Mouse (Mus musculus) MEL (cell line): ENCODE measurements around the gene Immp1l.

Source experiments
- BHLHE40 ChIP-seq: IDR thresholded peaks from 2 replicates; pipeline ENCODE4 v1.6.1; 2012; ENCODE audit warnings: low read depth, mild to moderate bottlenecking, inconsistent platforms, low read length, improper control_type of control experiment, borderline replicate concordance
- CTCF ChIP-seq, 3 experiments: IDR thresholded peaks in 2 of 3; conservative IDR thresholded peaks in 1 of 3; 2 replicates each; pipeline ENCODE4 v1.5.1; 2011 to 2012; ENCODE audit warnings: low read length in 3 of 3, low read depth in 2 of 3, mild to moderate bottlenecking in 2 of 3, improper control_type of control experiment in 1 of 3, inconsistent platforms in 1 of 3, mixed read lengths in 1 of 3, moderate library complexity in 1 of 3; ENCODE audit not compliant: control insufficient read depth in 1 of 3, insufficient read depth in 1 of 3, poor library complexity in 1 of 3, severe bottlenecking in 1 of 3
- E2F4 ChIP-seq: IDR thresholded peaks from 2 replicates; pipeline ENCODE4 v1.6.1; 2011; ENCODE audit warnings: low read depth, low read length, improper control_type of control experiment, borderline replicate concordance
- EP300 ChIP-seq, 2 experiments: IDR thresholded peaks; 2 replicates each; pipeline ENCODE4 v1.6.1; 2011; ENCODE audit warnings: improper control_type of control experiment in 2 of 2, low read length in 2 of 2, low read depth in 1 of 2, mild to moderate bottlenecking in 1 of 2
- MAZ ChIP-seq: IDR thresholded peaks from 2 replicates; pipeline ENCODE4 v1.6.1; 2012; ENCODE audit warnings: low read depth, mild to moderate bottlenecking, inconsistent platforms, low read length, improper control_type of control experiment
- POLR2A ChIP-seq, 2 experiments: IDR thresholded peaks; 2 replicates each; pipeline ENCODE4 v1.6.1; 2011 to 2012; ENCODE audit warnings: low read length in 2 of 2, mild to moderate bottlenecking in 2 of 2, control low read depth in 1 of 2, improper control_type of control experiment in 1 of 2, low read depth in 1 of 2, moderate library complexity in 1 of 2; ENCODE audit not compliant: control insufficient read depth in 1 of 2, insufficient read depth in 1 of 2, poor library complexity in 1 of 2
- POLR2AphosphoS2 ChIP-seq: IDR thresholded peaks from 2 replicates; pipeline ENCODE4 v1.6.1; 2011; ENCODE audit warnings: low read length, improper control_type of control experiment
- RAD21 ChIP-seq: IDR thresholded peaks from 2 replicates; pipeline ENCODE4 v1.6.1; 2011; ENCODE audit warnings: mild to moderate bottlenecking, low read depth, low read length, improper control_type of control experiment
- SMC3 ChIP-seq: IDR thresholded peaks from 2 replicates; pipeline ENCODE4 v1.6.1; 2011; ENCODE audit warnings: low read depth, low read length, improper control_type of control experiment
- UBTF ChIP-seq: IDR thresholded peaks from 2 replicates; pipeline ENCODE4 v1.6.1; 2012; ENCODE audit warnings: low read depth, mild to moderate bottlenecking, inconsistent platforms, low read length, improper control_type of control experiment, moderate library complexity, borderline replicate concordance; ENCODE audit not compliant: insufficient read depth
- ZNF384 ChIP-seq: IDR thresholded peaks from 2 replicates; pipeline ENCODE4 v1.6.1; 2012; ENCODE audit warnings: low read depth, mild to moderate bottlenecking, inconsistent platforms, low read length, improper control_type of control experiment

- no peak for TF ChIP-seq POLR2AphosphoS2
- no peak for TF ChIP-seq E2F4
- TF ChIP-seq UBTF, result no peak
- no peak for TF ChIP-seq RAD21
- TF ChIP-seq ZNF384, result no peak
- no peak for TF ChIP-seq POLR2A (IDR thresholded peaks at IDR 0.05; ENCODE audit: control insufficient read depth in 1 of 2, insufficient read depth in 1 of 2, low read depth in 1 of 2, low read length in 2 of 2, poor library complexity in 1 of 2)
- no peak for TF ChIP-seq MAZ
- TF ChIP-seq CTCF (IDR thresholded peaks at IDR 0.05 in 2 of 3, conservative IDR thresholded peaks at IDR 0.05 in 1 of 3; ENCODE audit: control insufficient read depth in 1 of 3, insufficient read depth in 1 of 3, low read depth in 2 of 3, low read length in 3 of 3, poor library complexity in 1 of 3, severe bottlenecking in 1 of 3), result no peak
- TF ChIP-seq SMC3, result no peak
- no peak for TF ChIP-seq EP300 (IDR thresholded peaks at IDR 0.05; ENCODE audit: low read depth in 1 of 2, low read length in 2 of 2)
- TF ChIP-seq BHLHE40, result no peak
Observed at GRCm38 (mm10) chr2:105917623-105918346, 13.3 kb downstream of the Immp1l start.
